Mouse (Mus musculus) olfactory bulb, adult 2 months (tissue): ENCODE data around the gene Slc4a10. TPM values are rescaled to one million over a fixed set of nuclear protein-coding genes. Genes with fewer than 3 reads are reported as not detected.

Experiments
- H3K27ac ChIP-seq: fragments of 200-500 bp; 2 replicates; pipeline ENCODE4 v1.5.1; 2012; ENCODE audit warnings: low read depth, low read length; ENCODE audit not compliant: insufficient read depth
- H3K4me1 ChIP-seq: fragments of 200-500 bp; 2 replicates; pipeline ENCODE4 v1.6.1; 2012; ENCODE audit warnings: low read length; ENCODE audit not compliant: control insufficient read depth, insufficient read depth
- H3K4me3 ChIP-seq: fragments of 200-500 bp; 2 replicates; pipeline ENCODE4 v1.5.1; 2012; ENCODE audit warnings: mild to moderate bottlenecking, low read depth, low read length, moderate library complexity; ENCODE audit not compliant: insufficient read depth
- CTCF ChIP-seq: fragments of 200-500 bp; IDR thresholded peaks from 2 replicates; pipeline ENCODE4 v1.5.1; 2012; ENCODE audit warnings: low read depth, mild to moderate bottlenecking, low read length, moderate library complexity; ENCODE audit not compliant: insufficient read depth
- POLR2A ChIP-seq: fragments of 200-500 bp; IDR thresholded peaks from 2 replicates; pipeline ENCODE4 v1.6.1; 2012; ENCODE audit warnings: mild to moderate bottlenecking, low read depth, low read length, moderate library complexity; ENCODE audit not compliant: insufficient read depth
- WGBS: fragments of 180-500 bp; shearing (Covaris S2); methylation state at CpG from one replicate; pipeline ENCODE4 v1.1.7; 2018; 5-methylcytosine and 5-hydroxymethylcytosine counted together
- polyA plus RNA-seq: library from polyadenylated mRNA; stranded (reverse); fragments of >200 nt; gene quantifications from 2 replicates; pipeline ENCODE4 v1.2.4, GENCODE M21; 2012; ENCODE audit warnings: low replicate concordance; ENCODE audit not compliant: missing spikeins, insufficient read depth, insufficient read length

The Slc4a10 gene
- polyA plus RNA-seq, 1 experiment = 148 TPM

DNA sequence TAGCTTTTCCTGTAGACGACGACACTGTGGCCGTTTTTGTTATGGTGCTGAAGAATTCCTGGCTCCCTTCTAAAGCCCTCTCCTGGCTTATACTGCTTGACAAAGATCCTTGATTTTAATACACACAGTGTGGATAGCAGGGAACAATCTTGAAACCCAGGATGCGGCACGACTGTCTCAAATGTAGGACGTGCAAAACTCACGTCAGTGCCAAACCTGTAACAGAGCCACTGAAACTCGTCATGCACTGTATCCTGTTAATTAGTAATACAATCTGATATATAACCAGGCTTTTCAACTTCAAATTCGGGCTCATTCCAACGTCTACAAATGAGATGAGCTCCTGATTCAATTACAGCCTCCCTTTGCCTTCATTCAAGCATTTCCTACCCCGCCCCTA is 327.4 kb downstream of the Slc4a10 start:
- Histone ChIP-seq H3K4me3 (no peak overlapping the region), H3K27ac (no peak overlapping the region), H3K4me1 (no peaks in the 10 kb centered on the region)
- TF ChIP-seq CTCF = no peak
- no peak for TF ChIP-seq POLR2A
- WGBS = 62% methylated on average over 11 of the region's 11 CpGs

Other genes starting within 250 kb of the Slc4a10 start
- not detected in 2 replicates for gene Tbr1, start 243.5 kb upstream of the Slc4a10 start, polyA plus RNA-seq